Mouse (Mus musculus) embryonic facial prominence, embryonic 10.5 days (tissue): ENCODE data around the gene Clcn3. TPM values are rescaled to one million over a fixed set of nuclear protein-coding genes. Genes with fewer than 3 reads are reported as not detected.

ENCODE experiments used
- DNase-seq: peaks from one replicate; pipeline ENCODE4 v3.0.0-alpha.2; 2017; ENCODE audit warnings: low spot score
- H3K27ac ChIP-seq: fragments of 300-500 bp; sonication (generic); replicated peaks from 2 replicates; pipeline ENCODE4 v1.5.1; 2016; ENCODE audit warnings: mild to moderate bottlenecking
- H3K27me3 ChIP-seq: fragments of 300-500 bp; sonication (generic); replicated peaks from 2 replicates; pipeline ENCODE4 v1.6.1; 2016; ENCODE audit warnings: low read depth, mild to moderate bottlenecking; ENCODE audit not compliant: poor library complexity, severe bottlenecking
- H3K36me3 ChIP-seq: fragments of 300-500 bp; sonication (generic); replicated peaks from 2 replicates; pipeline ENCODE4 v1.6.1; 2016; ENCODE audit warnings: mild to moderate bottlenecking, moderate library complexity
- H3K4me1 ChIP-seq: fragments of 300-500 bp; sonication (generic); 2 replicates; pipeline ENCODE4 v1.6.1; 2016
- H3K4me3 ChIP-seq: fragments of 300-500 bp; sonication (generic); 2 replicates; pipeline ENCODE4 v1.5.1; 2016; ENCODE audit warnings: mild to moderate bottlenecking, moderate library complexity
- H3K9me3 ChIP-seq: fragments of 300-500 bp; sonication (generic); 2 replicates; pipeline ENCODE4 v1.6.1; 2016; ENCODE audit warnings: mild to moderate bottlenecking
- WGBS: fragments of 180-500 bp; shearing (Covaris S2); methylation state at CpG from one replicate; pipeline ENCODE4 v1.1.7; 2016; 5-methylcytosine and 5-hydroxymethylcytosine counted together
- polyA plus RNA-seq: library from polyadenylated mRNA; unstranded; fragments of >200 nt; fragmentation: Nextera tagmentation; extraction: Ambion mirVana; gene quantifications from 2 replicates; pipeline ENCODE4 v1.2.1, GENCODE M21; 2016

Gene Clcn3
- polyA plus RNA-seq, 1 experiment from 2014 or later: 17.8 TPM

DNA sequence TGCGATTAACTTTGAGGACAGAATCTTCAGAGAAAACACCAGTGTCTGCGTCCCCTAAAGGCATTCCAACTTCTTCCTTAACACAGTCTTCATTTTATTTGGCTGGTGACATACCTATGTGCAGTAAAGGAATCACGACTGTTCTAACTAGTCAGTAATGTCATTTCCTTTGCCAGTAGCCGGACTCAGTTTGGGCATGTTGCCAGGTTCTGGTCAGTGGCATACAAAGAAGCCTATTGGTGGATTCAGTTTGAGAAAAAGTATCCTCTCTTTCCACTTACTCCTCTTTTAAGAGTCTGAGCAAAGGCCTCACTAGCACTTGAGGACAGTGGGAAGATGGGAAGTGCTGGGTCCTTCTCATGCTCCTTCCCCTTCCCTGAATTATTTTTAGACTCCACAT, 11.3 kb downstream of the Clcn3 start:
- H3K9me3 ChIP-seq: no peaks in the 10 kb centered on the region
- no peaks in the 10 kb centered on the region for H3K27me3 ChIP-seq
- no peaks in the 10 kb centered on the region for H3K36me3 ChIP-seq
- DNase-seq: no peak
- H3K4me1 ChIP-seq: 0 out of 2 replicates have a peak, but pooled peaks cover 3% of the 10 kb centered on the region
- 84% methylated on average over 4 of the region's 4 CpGs for WGBS
- H3K27ac ChIP-seq: no peak overlapping the region
- H3K4me3 ChIP-seq: no peak overlapping the region

DNA sequence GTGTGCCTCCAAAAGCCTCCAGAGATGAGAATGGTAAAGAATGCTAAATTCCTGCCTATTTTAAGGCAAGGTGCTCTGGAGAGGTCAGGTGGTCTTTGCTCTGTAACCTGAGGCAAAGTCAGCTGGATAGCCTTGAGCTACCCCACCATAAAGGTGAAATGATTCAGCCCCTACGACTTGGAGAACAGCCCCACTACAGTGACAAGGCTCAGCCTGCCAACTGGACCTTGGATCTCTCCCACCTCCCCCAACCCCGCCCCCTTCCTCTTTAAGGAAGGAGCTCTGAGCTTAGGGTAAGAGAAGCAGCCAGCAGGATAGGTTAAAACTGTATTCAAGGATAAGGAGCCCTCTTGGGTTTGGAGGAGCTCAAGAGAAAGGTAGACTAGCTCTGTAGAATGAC, 14.0 kb downstream of the Clcn3 start:
- 38% methylated on average over 2 of the region's 2 CpGs for WGBS
- no peaks in the 10 kb centered on the region for H3K27me3 ChIP-seq
- no peaks in the 10 kb centered on the region for H3K36me3 ChIP-seq
- no peak for DNase-seq
- H3K27ac ChIP-seq: no peak overlapping the region
- H3K4me1 ChIP-seq: 0 out of 2 replicates have a peak, but pooled peaks cover 3% of the 10 kb centered on the region
- no peak overlapping the region for H3K4me3 ChIP-seq
- no peaks in the 10 kb centered on the region for H3K9me3 ChIP-seq

DNA sequence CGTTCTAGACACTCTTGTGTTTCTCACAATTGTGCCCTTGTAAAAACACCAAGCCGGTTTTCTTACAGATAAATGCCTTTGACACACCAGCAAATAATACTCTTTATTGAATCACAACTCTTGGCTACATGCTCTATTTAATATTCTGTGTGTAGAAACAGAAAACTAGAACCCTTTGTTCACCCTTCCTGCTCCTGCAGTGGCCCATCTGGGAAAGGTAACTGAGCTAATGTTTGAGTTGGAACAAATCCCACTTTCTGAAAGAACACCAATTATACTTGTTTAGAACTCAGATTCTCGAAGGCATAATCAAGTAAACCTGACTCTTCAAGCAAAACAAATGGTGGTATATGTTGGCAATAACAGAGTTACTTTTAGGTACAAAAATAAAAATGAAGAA, 17.4 kb downstream of the Clcn3 start:
- H3K27me3 ChIP-seq: no peaks in the 10 kb centered on the region
- WGBS: 81% methylated on average over 3 of the region's 3 CpGs
- no peak overlapping the region for H3K27ac ChIP-seq
- H3K4me3 ChIP-seq: no peak overlapping the region
- no peaks in the 10 kb centered on the region for H3K9me3 ChIP-seq
- H3K36me3 ChIP-seq: no peaks in the 10 kb centered on the region
- no peak for DNase-seq
- peaks cover 10% of the 10 kb centered on the region; the same call in 1 of the 2 replicates for H3K4me1 ChIP-seq

DNA sequence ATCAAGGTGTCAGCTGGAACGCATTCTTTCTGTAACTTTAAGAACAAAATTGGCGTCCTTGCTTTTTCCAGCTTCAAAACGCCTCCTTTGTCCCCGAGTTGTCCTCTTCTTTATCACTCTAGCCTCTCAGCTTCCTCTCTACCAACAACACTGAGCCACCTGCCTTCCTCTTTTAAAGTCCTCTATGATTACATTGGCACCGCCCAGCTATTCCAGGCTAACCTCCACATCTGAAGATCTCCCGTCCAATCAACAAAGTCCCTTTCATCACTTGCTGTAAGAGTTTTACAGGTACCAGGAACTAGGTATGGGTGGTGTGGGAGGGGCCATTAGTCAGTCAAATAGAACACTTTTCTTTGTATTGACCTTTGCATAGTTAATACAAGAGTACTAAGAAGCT, 17.8 kb downstream of the Clcn3 start:
- Histone ChIP-seq H3K27me3 (no peaks in the 10 kb centered on the region), H3K36me3 (no peaks in the 10 kb centered on the region), H3K27ac (no peak overlapping the region), H3K4me3 (no peak overlapping the region), H3K4me1 (peaks cover 10% of the 10 kb centered on the region; the same call in 1 of the 2 replicates), H3K9me3 (no peaks in the 10 kb centered on the region)
- no peak for DNase-seq
- 64% methylated on average over 6 of the region's 6 CpGs for WGBS

DNA sequence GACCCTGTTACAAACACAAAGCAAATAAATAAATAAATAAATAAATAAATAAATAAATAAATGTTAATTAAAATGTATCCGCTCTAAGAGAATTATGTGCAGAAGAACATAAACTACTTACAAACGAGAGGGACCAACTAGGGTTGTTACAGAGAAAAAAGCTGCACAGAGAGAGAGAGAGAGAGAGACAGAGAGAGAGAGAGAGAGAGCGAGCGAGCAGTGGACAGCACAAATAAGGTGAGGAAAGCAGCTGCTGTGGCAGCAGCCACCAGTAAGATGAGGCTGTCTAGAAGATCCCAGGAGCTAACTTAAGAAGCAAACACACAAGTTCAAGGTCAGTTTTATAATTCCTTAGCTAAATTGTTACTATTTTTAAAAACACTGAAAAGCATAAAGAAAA, 18.6 kb downstream of the Clcn3 start:
- WGBS: 89% methylated on average over 4 of the region's 4 CpGs
- DNase-seq: no peak

DNA sequence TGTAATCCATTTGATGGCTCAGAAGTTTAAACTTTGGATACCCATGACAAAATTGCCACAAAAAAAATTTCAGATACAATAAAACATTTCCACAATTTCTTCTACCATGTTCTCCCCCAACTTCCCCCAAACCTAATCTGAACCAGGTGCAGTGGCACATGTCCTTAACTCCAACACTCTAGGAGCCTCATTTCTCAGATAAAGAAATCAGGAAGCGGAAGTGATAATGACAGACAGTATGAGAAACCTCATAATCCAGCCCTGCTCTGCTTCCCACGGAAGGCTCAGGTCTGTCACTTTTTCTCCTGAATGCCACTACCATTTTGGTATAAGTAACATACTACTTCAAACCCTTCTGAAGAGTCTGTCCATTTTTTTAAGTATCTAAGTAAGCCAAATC, 19.2 kb downstream of the Clcn3 start:
- no peak overlapping the region for H3K4me3 ChIP-seq
- no peak overlapping the region for H3K27ac ChIP-seq

More for the DNA sequence above, 18.6 kb downstream of the Clcn3 start:
- Histone ChIP-seq H3K27ac (no peak overlapping the region), H3K36me3 (no peaks in the 10 kb centered on the region), H3K27me3 (no peaks in the 10 kb centered on the region), H3K4me1 (peaks cover 10% of the 10 kb centered on the region; the same call in 1 of the 2 replicates), H3K9me3 (no peaks in the 10 kb centered on the region), H3K4me3 (no peak overlapping the region)

DNA sequence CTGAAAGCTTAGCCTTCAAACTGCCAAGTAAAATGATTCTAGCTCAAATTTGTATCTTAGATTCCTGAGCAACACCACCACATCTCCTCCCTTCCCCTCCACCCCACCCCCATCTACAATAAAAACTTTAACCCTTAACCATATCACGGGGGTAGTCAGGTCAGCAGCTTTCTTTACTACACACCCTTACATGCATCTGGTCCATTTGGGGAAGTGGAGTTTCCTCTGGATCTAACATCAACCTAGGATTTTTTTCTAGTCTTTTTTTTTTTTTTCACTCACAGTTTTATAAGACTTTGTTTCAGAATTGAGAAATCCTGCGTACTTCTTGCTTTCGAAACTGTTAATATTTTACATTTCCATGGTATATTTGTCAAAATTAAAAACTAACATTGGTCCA, 20.3 kb downstream of the Clcn3 start:
- Histone ChIP-seq H3K4me1 (peaks cover 7% of the 10 kb centered on the region; the same call in 1 of the 2 replicates), H3K36me3 (no peaks in the 10 kb centered on the region), H3K4me3 (no peak overlapping the region), H3K9me3 (no peaks in the 10 kb centered on the region), H3K27ac (no peak overlapping the region), H3K27me3 (no peaks in the 10 kb centered on the region)
- 95% methylated on average over 3 of the region's 3 CpGs for WGBS
- DNase-seq: no peak

More for the DNA sequence above, 19.2 kb downstream of the Clcn3 start:
- WGBS: 73% methylated on average over 2 of the region's 2 CpGs
- H3K36me3 ChIP-seq: no peaks in the 10 kb centered on the region
- no peaks in the 10 kb centered on the region for H3K27me3 ChIP-seq
- no peak for DNase-seq
- H3K4me1 ChIP-seq: peaks cover 7% of the 10 kb centered on the region; the same call in 1 of the 2 replicates
- no peaks in the 10 kb centered on the region for H3K9me3 ChIP-seq

DNA sequence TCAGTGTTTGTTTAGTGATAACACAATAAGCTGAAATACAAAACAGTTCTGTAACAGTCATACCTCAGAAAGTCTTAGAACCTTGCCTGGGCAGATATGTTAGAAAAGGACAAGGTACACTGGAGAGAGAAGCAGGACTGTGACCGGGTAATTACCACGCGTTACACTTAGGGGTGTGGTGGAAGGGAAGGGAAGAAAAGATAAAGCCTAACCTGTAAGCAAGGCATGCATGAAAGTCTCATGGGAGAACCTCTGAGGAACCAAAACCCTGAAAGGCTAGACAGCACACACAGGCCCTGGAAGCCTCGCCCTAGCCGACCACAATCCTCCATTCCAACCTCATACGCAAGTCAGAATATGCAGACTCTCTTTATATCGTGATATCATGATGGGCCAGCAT, 26.3 kb downstream of the Clcn3 start:
- peaks cover 17% of the 10 kb centered on the region for H3K4me1 ChIP-seq
- H3K27ac ChIP-seq: no peak overlapping the region
- WGBS: 95% methylated on average over 7 of the region's 7 CpGs
- H3K27me3 ChIP-seq: no peaks in the 10 kb centered on the region
- no peaks in the 10 kb centered on the region for H3K36me3 ChIP-seq
- DNase-seq: no peak
- H3K4me3 ChIP-seq: no peak overlapping the region
- H3K9me3 ChIP-seq: no peaks in the 10 kb centered on the region

DNA sequence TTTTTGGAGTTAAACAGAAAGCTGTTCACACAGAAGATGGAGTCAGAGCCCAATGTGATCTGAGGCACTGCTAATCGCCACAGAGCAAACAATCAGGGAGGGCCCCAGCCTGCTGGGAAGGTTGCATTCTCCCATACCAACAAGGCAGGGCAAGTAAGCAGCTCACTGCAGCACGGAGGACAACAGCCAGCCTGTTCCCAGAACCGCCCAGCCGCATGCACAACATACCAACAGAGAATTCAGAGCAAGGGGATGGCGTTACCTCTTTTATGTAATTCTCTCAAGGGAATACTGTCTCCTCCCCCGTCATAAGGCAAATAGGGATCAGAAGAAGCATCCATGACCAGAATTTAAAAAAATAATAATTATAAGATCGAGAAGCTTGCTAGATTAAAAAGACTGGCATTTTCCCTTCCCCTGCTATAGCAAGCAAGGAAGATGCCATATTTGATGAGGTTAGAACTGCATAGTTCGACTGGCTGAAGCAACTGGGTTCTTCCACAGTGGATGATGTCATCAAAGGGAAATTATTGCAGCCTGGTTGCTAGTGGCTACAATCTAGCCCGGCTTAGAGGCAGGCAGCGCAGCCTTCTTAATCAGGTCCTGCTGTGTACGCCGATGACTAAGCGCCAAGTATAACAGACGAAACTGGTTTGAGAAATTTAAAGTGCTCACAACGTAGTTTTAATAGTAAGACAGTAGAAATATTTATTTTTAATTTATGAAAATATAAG, 28.7 kb downstream of the Clcn3 start:
- Histone ChIP-seq H3K4me1 (peaks cover 24% of the 10 kb centered on the region), H3K36me3 (no peaks in the 10 kb centered on the region), H3K9me3 (no peaks in the 10 kb centered on the region), H3K27ac (peak overlapping the region; percentile 89), H3K27me3 (no peaks in the 10 kb centered on the region), H3K4me3 (peak overlapping the region; percentile 58)
- peak; percentile 81 for DNase-seq
- WGBS: under 1% methylated on average over 15 of the region's 15 CpGs

DNA sequence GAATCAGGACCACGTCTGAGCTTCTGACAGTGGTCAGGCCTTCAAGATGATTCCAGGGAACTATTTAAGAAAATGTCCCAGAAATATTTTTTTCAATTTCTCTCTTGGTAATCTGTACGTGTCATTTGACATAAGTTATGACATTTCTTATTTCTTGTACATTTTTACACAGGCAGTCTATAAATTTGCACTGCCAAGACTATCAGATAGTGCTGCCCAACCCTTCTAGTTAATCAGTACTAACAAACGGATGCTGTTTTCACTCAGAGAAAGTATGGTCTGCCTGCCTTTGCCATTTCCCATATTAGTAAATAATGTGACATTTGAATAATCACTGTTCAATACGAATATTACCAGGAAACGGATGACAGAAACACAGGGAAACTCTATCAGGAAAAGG, 30.3 kb downstream of the Clcn3 start:
- Histone ChIP-seq H3K27ac (no peak overlapping the region), H3K36me3 (no peaks in the 10 kb centered on the region), H3K27me3 (no peaks in the 10 kb centered on the region), H3K4me3 (no peak overlapping the region), H3K9me3 (no peaks in the 10 kb centered on the region), H3K4me1 (peaks cover 24% of the 10 kb centered on the region)
- no peak for DNase-seq
- WGBS: 69% methylated on average over 5 of the region's 5 CpGs

DNA sequence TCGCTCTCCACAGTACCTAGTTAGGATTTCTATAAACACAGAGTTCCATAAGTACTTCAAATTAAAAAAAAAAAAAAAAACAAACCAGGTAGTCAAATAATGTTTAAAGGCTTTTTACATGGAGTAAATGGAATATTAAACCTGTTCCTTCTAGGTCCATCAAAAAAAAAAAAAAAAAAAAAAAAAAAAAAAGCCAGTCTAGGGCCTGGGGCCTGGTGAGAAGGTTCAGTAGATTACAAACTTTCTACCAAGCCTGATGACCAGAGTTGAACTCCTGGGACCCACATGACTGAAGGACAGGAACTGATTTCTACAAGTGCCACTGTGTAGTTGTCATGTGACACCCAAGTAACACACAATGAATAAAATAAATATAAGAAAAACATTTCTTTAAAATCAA, 31.3 kb downstream of the Clcn3 start:
- peaks cover 20% of the 10 kb centered on the region for H3K4me1 ChIP-seq
- H3K27me3 ChIP-seq: no peaks in the 10 kb centered on the region
- H3K9me3 ChIP-seq: no peaks in the 10 kb centered on the region
- no peaks in the 10 kb centered on the region for H3K36me3 ChIP-seq
- 98% methylated on average over 1 of the region's 1 CpGs for WGBS
- no peak overlapping the region for H3K4me3 ChIP-seq
- no peak overlapping the region for H3K27ac ChIP-seq
- DNase-seq: no peak

DNA sequence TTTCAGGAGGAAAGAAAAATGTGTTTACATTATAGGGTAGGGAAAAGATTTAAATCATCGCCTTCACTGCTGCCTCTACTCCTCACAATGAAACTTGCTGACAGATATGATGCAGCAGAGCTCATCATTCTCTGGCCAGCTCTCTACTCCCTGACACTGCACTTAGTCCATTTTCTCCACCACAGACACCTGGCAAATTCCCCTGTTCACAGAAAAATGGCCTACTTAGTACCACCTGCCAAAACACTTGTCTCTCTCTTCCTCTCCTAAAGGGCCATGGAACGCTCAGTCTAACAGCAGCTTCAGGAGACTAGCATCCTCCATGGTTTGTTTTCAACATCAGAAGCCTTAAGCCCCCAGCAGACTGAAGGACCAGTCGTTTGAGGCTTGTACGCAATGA, 31.8 kb downstream of the Clcn3 start:
- no peaks in the 10 kb centered on the region for H3K36me3 ChIP-seq
- WGBS: 74% methylated on average over 4 of the region's 4 CpGs
- no peaks in the 10 kb centered on the region for H3K27me3 ChIP-seq
- H3K4me1 ChIP-seq: peaks cover 20% of the 10 kb centered on the region
- no peak overlapping the region for H3K27ac ChIP-seq
- DNase-seq: no peak
- no peak overlapping the region for H3K4me3 ChIP-seq
- H3K9me3 ChIP-seq: no peaks in the 10 kb centered on the region

DNA sequence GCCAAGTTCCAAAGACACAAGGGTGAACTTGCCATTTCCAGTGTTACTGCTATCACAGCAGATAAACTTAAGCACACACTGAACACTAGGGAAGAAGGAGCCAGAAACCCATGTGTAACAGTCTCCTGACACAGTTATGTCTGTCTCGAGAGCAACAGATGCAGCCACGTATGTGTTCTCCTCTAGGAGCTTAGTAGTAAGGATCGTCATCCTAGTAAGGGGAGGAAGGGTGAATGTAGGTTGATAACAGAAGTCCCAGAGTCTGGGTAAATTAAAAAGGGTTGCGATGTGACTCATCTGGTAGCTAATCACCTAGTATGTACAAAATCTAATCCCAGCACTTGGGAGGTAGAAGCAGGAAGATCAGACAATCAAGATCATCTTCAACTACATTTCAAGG, 33.2 kb downstream of the Clcn3 start:
- H3K27me3 ChIP-seq: no peaks in the 10 kb centered on the region
- H3K9me3 ChIP-seq: no peaks in the 10 kb centered on the region
- 84% methylated on average over 4 of the region's 4 CpGs for WGBS
- H3K27ac ChIP-seq: no peak overlapping the region
- DNase-seq: no peak
- H3K4me3 ChIP-seq: no peak overlapping the region
- H3K4me1 ChIP-seq: peaks cover 18% of the 10 kb centered on the region
- no peaks in the 10 kb centered on the region for H3K36me3 ChIP-seq
